Mouse (Mus musculus): ENCODE results near the gene Prep. TPM values are rescaled to one million over a fixed set of nuclear protein-coding genes. Genes with fewer than 3 reads are reported as not detected.

Gene Prep
- 11.5 TPM for polyA plus RNA-seq (2017; shearing (Covaris generic))

GRCm38 (mm10) chr10:45066931-45067308, at the start of gene Prep:
Prep (plus strand) TSS chr10:45067203.

GRCm38 (mm10) chr10:45177798-45178197, 110.8 kb downstream of the Prep start, which contains the start of gene Popdc3:
Popdc3 (plus strand) TSS chr10:45178098.

Other genes starting within 250 kb of the Prep start
- not detected for gene Popdc3, start 110.9 kb downstream of the Prep start, polyA plus RNA-seq (2017; shearing (Covaris generic))